Mouse (Mus musculus): Measurements from ENCODE around the gene Rad51b. TPM values are rescaled to one million over a fixed set of nuclear protein-coding genes. Genes with fewer than 3 reads are reported as not detected.

Rad51b gene
- total and polyA plus RNA-seq, 2 experiments from 2014 or later, result 1.4 to 1.8 TPM

GRCm38 (mm10) chr12:79832611-79833010 lies 535.5 kb downstream of the Rad51b start:
- ATAC-seq (ENCODE audit: insufficient read depth, low read depth) (no peak), DNase-seq (ENCODE audit: low spot score) (no peak)
- Histone ChIP-seq H3K4me1 (ENCODE audit: control insufficient read depth, insufficient read depth) (peaks cover 31% of the 10 kb centered on the region), H3K9me3 (replicated peaks; ENCODE audit: control insufficient read depth, low read length) (no peaks in the 10 kb centered on the region), H3K4me3 (ENCODE audit: low read depth, low read length) (no peak overlapping the region), H3K27ac (ENCODE audit: low read depth) (no peak overlapping the region), H3K9ac (replicated peaks; ENCODE audit: low read depth, low read length) (no peak overlapping the region), H3K4me2 (ENCODE audit: low read depth, low read length) (no peak overlapping the region), H3K36me3 (replicated peaks; ENCODE audit: control insufficient read depth, insufficient read depth, low read length) (no peaks in the 10 kb centered on the region), H3K27me3 (ENCODE audit: control insufficient read depth, insufficient read depth, low read length) (no peaks in the 10 kb centered on the region)
- no peak for TF ChIP-seq CTCF (IDR thresholded peaks at IDR 0.05; ENCODE audit: low read depth)
- no peak for TF ChIP-seq EP300 (IDR thresholded peaks at IDR 0.05; ENCODE audit: low read depth)
- WGBS, result 78% methylated on average over 6 of the region's 6 CpGs

- Histone ChIP-seq H3K27me3 (ENCODE audit: control insufficient read depth, insufficient read depth, low read length) (no peaks in the 10 kb centered on the region), H3K9me3 (replicated peaks; ENCODE audit: control insufficient read depth, low read length) (no peaks in the 10 kb centered on the region), H3K4me1 (ENCODE audit: control insufficient read depth, insufficient read depth) (peaks cover 35% of the 10 kb centered on the region), H3K36me3 (replicated peaks; ENCODE audit: control insufficient read depth, insufficient read depth, low read length) (no peaks in the 10 kb centered on the region), H3K9ac (replicated peaks; ENCODE audit: low read depth, low read length) (no peak overlapping the region), H3K27ac (ENCODE audit: low read depth) (no peak overlapping the region), H3K4me3 (ENCODE audit: low read depth, low read length) (no peak overlapping the region), H3K4me2 (ENCODE audit: low read depth, low read length) (no peak overlapping the region)
- 95% methylated on average over 8 of the region's 8 CpGs for WGBS
- DNase-seq (ENCODE audit: low spot score), result no peak
- ATAC-seq (ENCODE audit: insufficient read depth, low read depth), result no peak
- TF ChIP-seq CTCF (IDR thresholded peaks at IDR 0.05; ENCODE audit: low read depth), result no peak
- no peak for TF ChIP-seq EP300 (IDR thresholded peaks at IDR 0.05; ENCODE audit: low read depth)
Observed at GRCm38 (mm10) chr12:79835521-79835920, 538.4 kb downstream of the Rad51b start.

- no peak for TF ChIP-seq CTCF (IDR thresholded peaks at IDR 0.05; ENCODE audit: low read depth)
- peak; percentile 95 for TF ChIP-seq EP300 (IDR thresholded peaks at IDR 0.05; ENCODE audit: low read depth)
- no peak overlapping the region for H3K4me3 ChIP-seq (ENCODE audit: low read depth, low read length)
- no peaks in the 10 kb centered on the region for H3K36me3 ChIP-seq (replicated peaks; ENCODE audit: control insufficient read depth, insufficient read depth, low read length)
- peak overlapping the region; percentile 80 for H3K27ac ChIP-seq (ENCODE audit: low read depth)
- H3K4me2 ChIP-seq (ENCODE audit: low read depth, low read length), result no peak overlapping the region
- peaks cover 60% of the 10 kb centered on the region for H3K4me1 ChIP-seq (ENCODE audit: control insufficient read depth, insufficient read depth)
- WGBS, result 28% methylated on average over 6 of the region's 6 CpGs
- H3K9ac ChIP-seq (replicated peaks; ENCODE audit: low read depth, low read length), result 0 out of 2 replicates have a peak overlapping the region, but pooled peaks have one; percentile 7
- ATAC-seq (ENCODE audit: insufficient read depth, low read depth) (peak; percentile 75), DNase-seq (ENCODE audit: low spot score) (peak; percentile 91)
- H3K9me3 ChIP-seq (replicated peaks; ENCODE audit: control insufficient read depth, low read length), result no peaks in the 10 kb centered on the region
- no peaks in the 10 kb centered on the region for H3K27me3 ChIP-seq (ENCODE audit: control insufficient read depth, insufficient read depth, low read length)
Observed at GRCm38 (mm10) chr12:79838181-79838961, 541.3 kb downstream of the Rad51b start.

- TF ChIP-seq CTCF (IDR thresholded peaks at IDR 0.05; ENCODE audit: low read depth) (no peak), EP300 (IDR thresholded peaks at IDR 0.05; ENCODE audit: low read depth) (no peak)
Observed at GRCm38 (mm10) chr12:79839096-79839941, 542.2 kb downstream of the Rad51b start.

GRCm38 (mm10) chr12:79840465-79840864 lies 543.4 kb downstream of the Rad51b start:
- ATAC-seq (ENCODE audit: insufficient read depth, low read depth) (peak; percentile 15; the same call in 1 of the 2 replicates), DNase-seq (ENCODE audit: low spot score) (no peak)
- H3K27me3 ChIP-seq (ENCODE audit: control insufficient read depth, insufficient read depth, low read length), result no peaks in the 10 kb centered on the region
- H3K4me2 ChIP-seq (ENCODE audit: low read depth, low read length), result no peak overlapping the region
- no peaks in the 10 kb centered on the region for H3K36me3 ChIP-seq (replicated peaks; ENCODE audit: control insufficient read depth, insufficient read depth, low read length)
- no peak for TF ChIP-seq CTCF (IDR thresholded peaks at IDR 0.05; ENCODE audit: low read depth)
- TF ChIP-seq EP300 (IDR thresholded peaks at IDR 0.05; ENCODE audit: low read depth), result no peak
- peak overlapping the region; percentile 52; the same call in 1 of the 2 replicates for H3K27ac ChIP-seq (ENCODE audit: low read depth)
- WGBS, result 34% methylated on average over 5 of the region's 5 CpGs
- no peak overlapping the region for H3K9ac ChIP-seq (replicated peaks; ENCODE audit: low read depth, low read length)
- no peak overlapping the region for H3K4me3 ChIP-seq (ENCODE audit: low read depth, low read length)
- H3K4me1 ChIP-seq (ENCODE audit: control insufficient read depth, insufficient read depth), result peaks cover 67% of the 10 kb centered on the region
- H3K9me3 ChIP-seq (replicated peaks; ENCODE audit: control insufficient read depth, low read length), result no peaks in the 10 kb centered on the region

More at GRCm38 (mm10) chr12:79839096-79839941, 542.2 kb downstream of the Rad51b start:
- Histone ChIP-seq H3K27me3 (ENCODE audit: control insufficient read depth, insufficient read depth, low read length) (no peaks in the 10 kb centered on the region), H3K4me2 (ENCODE audit: low read depth, low read length) (no peak overlapping the region), H3K4me1 (ENCODE audit: control insufficient read depth, insufficient read depth) (peaks cover 64% of the 10 kb centered on the region), H3K9ac (replicated peaks; ENCODE audit: low read depth, low read length) (no peak overlapping the region), H3K9me3 (replicated peaks; ENCODE audit: control insufficient read depth, low read length) (no peaks in the 10 kb centered on the region), H3K27ac (ENCODE audit: low read depth) (peak overlapping the region; percentile 80), H3K4me3 (ENCODE audit: low read depth, low read length) (no peak overlapping the region), H3K36me3 (replicated peaks; ENCODE audit: control insufficient read depth, insufficient read depth, low read length) (no peaks in the 10 kb centered on the region)
- ATAC-seq (ENCODE audit: insufficient read depth, low read depth), result no peak
- 74% methylated on average over 12 of the region's 12 CpGs for WGBS
- DNase-seq (ENCODE audit: low spot score), result no peak
